Mouse (Mus musculus) embryonic facial prominence, embryonic 14.5 days (tissue): Measurements from ENCODE around the gene Ddx1. TPM values are rescaled to one million over a fixed set of nuclear protein-coding genes. Genes with fewer than 3 reads are reported as not detected.

Experiments used
- ATAC-seq: fragments of 200-750 bp; cut with Nextera tagmentation; 2 replicates; pipeline ENCODE4 v1.8.0; 2017; ENCODE audit warnings: low read depth, moderate number of reproducible peaks, moderate TSS enrichment
- DNase-seq: peaks from one replicate; pipeline ENCODE4 v3.0.0-alpha.2; 2015; ENCODE audit warnings: low spot score
- H3K27ac ChIP-seq: fragments of 300-500 bp; sonication (generic); replicated peaks from 2 replicates; pipeline ENCODE4 v1.5.1; 2014; ENCODE audit warnings: low read depth, mild to moderate bottlenecking, low read length, moderate library complexity
- H3K27me3 ChIP-seq: fragments of 300-500 bp; sonication (generic); replicated peaks from 2 replicates; pipeline ENCODE4 v1.6.1; 2014; ENCODE audit warnings: low read length; ENCODE audit not compliant: control insufficient read depth, insufficient read depth
- H3K36me3 ChIP-seq: fragments of 300-500 bp; sonication (generic); 2 replicates; pipeline ENCODE4 v1.6.1; 2014; ENCODE audit warnings: low read length, mixed read lengths; ENCODE audit not compliant: control insufficient read depth, insufficient read depth
- H3K4me1 ChIP-seq: fragments of 300-500 bp; sonication (generic); 2 replicates; pipeline ENCODE4 v1.6.1; 2014; ENCODE audit warnings: antibody characterized with exemption, low read length; ENCODE audit not compliant: control insufficient read depth, insufficient read depth
- H3K4me2 ChIP-seq: fragments of 300-500 bp; sonication (generic); 2 replicates; pipeline ENCODE4 v1.6.1; 2014; ENCODE audit warnings: low read depth, mild to moderate bottlenecking, low read length, moderate library complexity, mixed read lengths
- H3K4me3 ChIP-seq: fragments of 300-500 bp; sonication (generic); 2 replicates; pipeline ENCODE4 v1.5.1; 2014; ENCODE audit warnings: low read depth, mild to moderate bottlenecking, low read length
- H3K9ac ChIP-seq: fragments of 300-500 bp; sonication (generic); 2 replicates; pipeline ENCODE4 v1.6.1; 2014; ENCODE audit warnings: low read depth, mild to moderate bottlenecking, low read length, moderate library complexity, mixed read lengths
- H3K9me3 ChIP-seq: fragments of 300-500 bp; sonication (generic); 2 replicates; pipeline ENCODE4 v1.6.1; 2016; ENCODE audit warnings: low read length; ENCODE audit not compliant: control insufficient read depth
- WGBS: fragments of 180-500 bp; shearing (Covaris S2); extraction: QIAGEN DNeasy Blood & Tissue Kit; methylation state at CpG from one replicate; pipeline ENCODE4 v1.1.7; 2014; 5-methylcytosine and 5-hydroxymethylcytosine counted together
- polyA plus RNA-seq: library from polyadenylated mRNA; unstranded; fragments of >200 nt; fragmentation: Nextera tagmentation; extraction: Ambion mirVana; gene quantifications from 2 replicates; pipeline ENCODE4 v1.2.1, GENCODE M21; 2014

Ddx1 gene
- polyA plus RNA-seq, 1 experiment from 2014 or later: 128 TPM

GRCm38 (mm10) chr12:13208983-13209451 is 40.0 kb downstream of the Ddx1 start:
- H3K4me3 ChIP-seq: no peak overlapping the region
- 41% methylated on average over 11 of the region's 11 CpGs for WGBS
- DNase-seq: peak; percentile 34

GRCm38 (mm10) chr12:13208517-13208916 is 40.5 kb downstream of the Ddx1 start:
- no peaks in the 10 kb centered on the region; the same call in 1 of the 2 replicates for H3K4me1 ChIP-seq
- no peaks in the 10 kb centered on the region for H3K9me3 ChIP-seq
- DNase-seq (no peak), ATAC-seq (no peak)
- 64% methylated on average over 1 of the region's 1 CpGs for WGBS
- no peak overlapping the region for H3K4me2 ChIP-seq
- no peaks in the 10 kb centered on the region for H3K36me3 ChIP-seq
- H3K27ac ChIP-seq: no peak overlapping the region
- no peaks in the 10 kb centered on the region for H3K27me3 ChIP-seq
- H3K4me3 ChIP-seq: no peak overlapping the region
- H3K9ac ChIP-seq: no peak overlapping the region

More at GRCm38 (mm10) chr12:13208983-13209451, 40.0 kb downstream of the Ddx1 start:
- Histone ChIP-seq H3K9ac (no peak overlapping the region), H3K4me1 (no peaks in the 10 kb centered on the region; the same call in 1 of the 2 replicates), H3K27me3 (no peaks in the 10 kb centered on the region), H3K36me3 (no peaks in the 10 kb centered on the region), H3K27ac (no peak overlapping the region), H3K4me2 (no peak overlapping the region), H3K9me3 (no peaks in the 10 kb centered on the region)
- peak; percentile 44; the same call in 1 of the 2 replicates for ATAC-seq

GRCm38 (mm10) chr12:13207099-13207498 is 41.9 kb downstream of the Ddx1 start:
- ATAC-seq: no peak
- Histone ChIP-seq H3K36me3 (no peaks in the 10 kb centered on the region), H3K9ac (no peak overlapping the region), H3K4me1 (no peaks in the 10 kb centered on the region; the same call in 1 of the 2 replicates), H3K4me2 (no peak overlapping the region), H3K27me3 (no peaks in the 10 kb centered on the region), H3K27ac (no peak overlapping the region), H3K4me3 (no peak overlapping the region), H3K9me3 (no peaks in the 10 kb centered on the region)
- DNase-seq: no peak
- 72% methylated on average over 8 of the region's 8 CpGs for WGBS

DNA sequence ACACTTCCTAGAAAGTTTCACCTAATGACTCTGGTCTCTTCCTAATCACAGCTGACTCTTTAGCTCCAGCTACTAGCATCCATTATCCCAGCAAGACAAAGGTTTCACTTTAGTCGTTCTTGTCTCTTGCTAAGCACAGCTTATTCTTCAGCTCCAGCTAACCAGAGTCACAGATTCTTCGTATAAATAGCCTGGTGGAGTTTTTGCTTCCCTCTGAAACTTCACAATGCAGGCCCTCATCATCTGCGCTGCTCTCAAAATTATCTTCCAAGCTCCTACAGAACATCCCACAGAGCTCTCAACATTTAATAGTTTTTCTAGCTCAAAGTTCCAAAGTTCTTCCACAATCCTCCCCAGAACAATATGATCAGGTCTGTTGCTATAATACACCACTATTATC is 43.3 kb downstream of the Ddx1 start:
- Histone ChIP-seq H3K27ac (no peak overlapping the region), H3K4me3 (no peak overlapping the region), H3K4me2 (no peak overlapping the region), H3K36me3 (no peaks in the 10 kb centered on the region), H3K9me3 (no peaks in the 10 kb centered on the region), H3K9ac (no peak overlapping the region), H3K27me3 (no peaks in the 10 kb centered on the region), H3K4me1 (no peaks in the 10 kb centered on the region; the same call in 1 of the 2 replicates)
- WGBS: 81% methylated on average over 3 of the region's 3 CpGs
- DNase-seq (no peak), ATAC-seq (no peak)

GRCm38 (mm10) chr12:13202322-13202721 is 46.7 kb downstream of the Ddx1 start:
- H3K27ac ChIP-seq: no peak overlapping the region
- H3K4me1 ChIP-seq: no peaks in the 10 kb centered on the region
- no peak for ATAC-seq
- no peaks in the 10 kb centered on the region for H3K36me3 ChIP-seq
- no peaks in the 10 kb centered on the region for H3K9me3 ChIP-seq
- no peak overlapping the region for H3K9ac ChIP-seq
- no peaks in the 10 kb centered on the region for H3K27me3 ChIP-seq
- H3K4me2 ChIP-seq: no peak overlapping the region
- H3K4me3 ChIP-seq: no peak overlapping the region
- DNase-seq: no peak

DNA sequence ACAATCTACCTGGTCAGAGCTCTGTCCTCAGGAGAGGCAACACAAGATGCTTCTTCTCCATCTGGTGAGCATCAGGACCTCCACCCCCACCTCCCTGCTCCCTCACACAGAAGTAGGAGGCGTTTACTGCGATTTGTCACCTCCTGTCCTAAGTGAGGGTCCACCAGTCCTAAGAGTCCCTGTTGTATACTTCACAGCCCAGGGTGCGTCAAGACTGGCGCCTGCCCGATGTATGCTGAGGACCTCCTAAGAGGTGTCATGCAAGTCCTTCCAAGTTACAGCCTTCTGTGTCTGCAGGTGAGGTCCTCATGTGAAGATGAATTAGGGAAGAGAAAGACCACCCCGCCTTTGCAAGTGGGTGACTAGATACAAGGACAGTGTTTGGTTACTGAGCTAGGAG is 48.4 kb downstream of the Ddx1 start:
- WGBS: 80% methylated on average over 6 of the region's 6 CpGs
- H3K27ac ChIP-seq: no peak overlapping the region
- H3K4me2 ChIP-seq: no peak overlapping the region
- DNase-seq (no peak), ATAC-seq (no peak)
- no peaks in the 10 kb centered on the region for H3K4me1 ChIP-seq
- H3K9ac ChIP-seq: no peak overlapping the region
- no peaks in the 10 kb centered on the region for H3K9me3 ChIP-seq
- H3K4me3 ChIP-seq: no peak overlapping the region
- no peaks in the 10 kb centered on the region for H3K27me3 ChIP-seq
- H3K36me3 ChIP-seq: no peaks in the 10 kb centered on the region

- Histone ChIP-seq H3K4me1 (no peaks in the 10 kb centered on the region), H3K9me3 (no peaks in the 10 kb centered on the region), H3K4me3 (no peak overlapping the region), H3K36me3 (no peaks in the 10 kb centered on the region), H3K27ac (no peak overlapping the region), H3K9ac (no peak overlapping the region), H3K4me2 (no peak overlapping the region), H3K27me3 (no peaks in the 10 kb centered on the region)
- WGBS: 90% methylated on average over 13 of the region's 13 CpGs
- no peak for ATAC-seq
- no peak for DNase-seq
Observed at GRCm38 (mm10) chr12:13199338-13200301, 49.4 kb downstream of the Ddx1 start.

DNA sequence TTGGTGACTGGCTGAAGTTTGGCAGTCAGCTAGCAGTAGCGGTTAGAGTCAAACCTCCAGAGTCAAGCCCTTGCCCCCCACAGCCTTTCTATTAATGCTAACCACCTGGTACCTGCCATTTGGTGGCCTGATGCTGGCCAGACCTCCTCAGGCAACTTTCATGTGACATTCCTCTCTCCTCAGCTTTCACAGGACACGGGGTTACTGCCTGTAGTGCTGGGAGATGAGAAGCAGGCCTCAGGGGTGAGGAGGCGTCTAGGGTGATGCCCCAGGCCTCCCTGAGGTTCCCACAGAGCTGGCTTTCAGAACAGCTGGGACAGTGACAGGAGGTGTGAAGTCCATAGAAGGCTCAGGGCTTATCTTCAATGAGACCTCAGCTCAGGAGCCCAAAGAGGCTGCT is 50.9 kb downstream of the Ddx1 start:
- Histone ChIP-seq H3K36me3 (no peaks in the 10 kb centered on the region), H3K27me3 (no peaks in the 10 kb centered on the region), H3K4me3 (no peak overlapping the region), H3K27ac (no peak overlapping the region), H3K4me2 (no peak overlapping the region), H3K9me3 (no peaks in the 10 kb centered on the region), H3K4me1 (no peaks in the 10 kb centered on the region), H3K9ac (no peak overlapping the region)
- 39% methylated on average over 3 of the region's 3 CpGs for WGBS
- ATAC-seq (no peak), DNase-seq (no peak)
